Mouse (Mus musculus) kidney, embryonic 14.5 days (tissue): ENCODE results near the gene Mfrp. TPM values are rescaled to one million over a fixed set of nuclear protein-coding genes. Genes with fewer than 3 reads are reported as not detected.
A peak's percentile ranks its signal among the peaks of the same experiment; 100 is the strongest.

ENCODE experiments used
- ATAC-seq: fragments of 200-750 bp; cut with Nextera tagmentation; 2 replicates; pipeline ENCODE4 v1.8.0; 2017; ENCODE audit warnings: moderate number of reproducible peaks, mild to moderate bottlenecking, moderate TSS enrichment, moderate library complexity; ENCODE audit not compliant: low FRiP score, low TSS enrichment
- H3K27ac ChIP-seq: fragments of 300-500 bp; sonication (generic); 2 replicates; pipeline ENCODE4 v1.5.1; 2014; ENCODE audit warnings: low read depth, mild to moderate bottlenecking, low read length, moderate library complexity, mixed read lengths
- H3K27me3 ChIP-seq: fragments of 300-500 bp; sonication (generic); 2 replicates; pipeline ENCODE4 v1.6.1; 2014; ENCODE audit warnings: mild to moderate bottlenecking, low read length; ENCODE audit not compliant: control insufficient read depth, insufficient read depth
- H3K36me3 ChIP-seq: fragments of 300-500 bp; sonication (generic); 2 replicates; pipeline ENCODE4 v1.6.1; 2014; ENCODE audit warnings: low read length, mixed read lengths; ENCODE audit not compliant: control insufficient read depth, insufficient read depth
- H3K4me1 ChIP-seq: fragments of 300-500 bp; sonication (generic); 2 replicates; pipeline ENCODE4 v1.6.1; 2014; ENCODE audit warnings: low read length, mixed read lengths; ENCODE audit not compliant: control insufficient read depth, insufficient read depth
- H3K4me2 ChIP-seq: fragments of 300-500 bp; sonication (generic); replicated peaks from 2 replicates; pipeline ENCODE4 v1.6.1; 2014; ENCODE audit warnings: low read depth, mild to moderate bottlenecking, low read length
- H3K4me3 ChIP-seq: fragments of 300-500 bp; sonication (generic); 2 replicates; pipeline ENCODE4 v1.5.1; 2014; ENCODE audit warnings: mild to moderate bottlenecking, low read length
- H3K9ac ChIP-seq: fragments of 300-500 bp; sonication (generic); 2 replicates; pipeline ENCODE4 v1.6.1; 2014; ENCODE audit warnings: low read depth, mild to moderate bottlenecking, low read length, moderate library complexity
- H3K9me3 ChIP-seq: fragments of 300-500 bp; sonication (generic); 2 replicates; pipeline ENCODE4 v1.6.1; 2016; ENCODE audit warnings: low read length; ENCODE audit not compliant: control insufficient read depth
- WGBS: fragments of 180-500 bp; shearing (Covaris S2); extraction: QIAGEN DNeasy Blood & Tissue Kit; methylation state at CpG from one replicate; pipeline ENCODE4 v1.1.7; 2014; 5-methylcytosine and 5-hydroxymethylcytosine counted together
- polyA plus RNA-seq: library from polyadenylated mRNA; unstranded; fragments of >200 nt; fragmentation: Nextera tagmentation; extraction: Ambion mirVana; gene quantifications from 2 replicates; pipeline ENCODE4 v1.2.1, GENCODE M21; 2014

Mfrp gene
- polyA plus RNA-seq, 1 experiment from 2014 or later = 0.14 TPM

GRCm38 (mm10) chr9:44119011-44119410 lies 17.5 kb downstream of the Mfrp start:
- no peak overlapping the region for H3K9ac ChIP-seq
- no peak overlapping the region for H3K4me2 ChIP-seq
- no peak for ATAC-seq
- H3K4me3 ChIP-seq = no peak overlapping the region
- no peaks in the 10 kb centered on the region for H3K4me1 ChIP-seq
- no peak overlapping the region for H3K27ac ChIP-seq
- no peaks in the 10 kb centered on the region for H3K36me3 ChIP-seq
- no peaks in the 10 kb centered on the region for H3K9me3 ChIP-seq
- WGBS = 53% methylated on average over 5 of the region's 5 CpGs
- no peaks in the 10 kb centered on the region for H3K27me3 ChIP-seq

GRCm38 (mm10) chr9:44119948-44120465 lies 18.5 kb downstream of the Mfrp start:
- Histone ChIP-seq H3K4me2 (no peak overlapping the region), H3K36me3 (no peaks in the 10 kb centered on the region), H3K4me3 (no peak overlapping the region), H3K4me1 (peaks cover 4% of the 10 kb centered on the region), H3K27me3 (no peaks in the 10 kb centered on the region), H3K27ac (no peak overlapping the region), H3K9me3 (no peaks in the 10 kb centered on the region), H3K9ac (no peak overlapping the region)
- no peak for ATAC-seq
- 78% methylated on average over 8 of the region's 8 CpGs for WGBS

GRCm38 (mm10) chr9:44124317-44124716 lies 22.8 kb downstream of the Mfrp start:
- no peak overlapping the region for H3K4me2 ChIP-seq
- ATAC-seq = no peak
- H3K27me3 ChIP-seq = no peaks in the 10 kb centered on the region
- no peaks in the 10 kb centered on the region for H3K36me3 ChIP-seq
- H3K4me3 ChIP-seq = no peak overlapping the region
- WGBS = 76% methylated on average over 6 of the region's 6 CpGs
- no peak overlapping the region for H3K9ac ChIP-seq
- peaks cover 24% of the 10 kb centered on the region for H3K4me1 ChIP-seq
- H3K27ac ChIP-seq = no peak overlapping the region
- H3K9me3 ChIP-seq = no peaks in the 10 kb centered on the region

GRCm38 (mm10) chr9:44125026-44125425 lies 23.5 kb downstream of the Mfrp start:
- 12% methylated on average over 5 of the region's 5 CpGs for WGBS
- Histone ChIP-seq H3K27me3 (no peaks in the 10 kb centered on the region), H3K36me3 (no peaks in the 10 kb centered on the region), H3K4me2 (no peak overlapping the region), H3K4me1 (peaks cover 29% of the 10 kb centered on the region), H3K9ac (no peak overlapping the region), H3K4me3 (no peak overlapping the region), H3K27ac (no peak overlapping the region), H3K9me3 (no peaks in the 10 kb centered on the region)
- no peak for ATAC-seq

GRCm38 (mm10) chr9:44125546-44126428 lies 24.3 kb downstream of the Mfrp start:
- H3K27ac ChIP-seq = no peak overlapping the region; the same call in 1 of the 2 replicates
- no peaks in the 10 kb centered on the region for H3K27me3 ChIP-seq
- no peaks in the 10 kb centered on the region for H3K36me3 ChIP-seq
- 24% methylated on average over 18 of the region's 18 CpGs for WGBS
- 0 out of 2 replicates have a peak, but pooled peaks have one; percentile 7 for ATAC-seq
- H3K9ac ChIP-seq = no peak overlapping the region
- no peak overlapping the region for H3K4me3 ChIP-seq
- peak overlapping the region; percentile 25; the same call in 1 of the 2 replicates for H3K4me2 ChIP-seq
- peaks cover 37% of the 10 kb centered on the region for H3K4me1 ChIP-seq
- H3K9me3 ChIP-seq = no peaks in the 10 kb centered on the region

GRCm38 (mm10) chr9:44126746-44127145 lies 25.2 kb downstream of the Mfrp start:
- H3K27ac ChIP-seq = no peak overlapping the region; the same call in 1 of the 2 replicates
- 88% methylated on average over 3 of the region's 3 CpGs for WGBS
- H3K4me1 ChIP-seq = peaks cover 39% of the 10 kb centered on the region

GRCm38 (mm10) chr9:44127351-44127801 lies 25.8 kb downstream of the Mfrp start:
- Histone ChIP-seq H3K9me3 (no peaks in the 10 kb centered on the region), H3K4me3 (no peak overlapping the region), H3K27me3 (no peaks in the 10 kb centered on the region), H3K36me3 (no peaks in the 10 kb centered on the region), H3K4me1 (peaks cover 43% of the 10 kb centered on the region), H3K4me2 (no peak overlapping the region), H3K9ac (no peak overlapping the region), H3K27ac (peak overlapping the region; percentile 24; the same call in 1 of the 2 replicates)
- 48% methylated on average over 3 of the region's 3 CpGs for WGBS
- no peak for ATAC-seq

More at GRCm38 (mm10) chr9:44126746-44127145, 25.2 kb downstream of the Mfrp start:
- Histone ChIP-seq H3K9me3 (no peaks in the 10 kb centered on the region), H3K36me3 (no peaks in the 10 kb centered on the region), H3K4me3 (no peak overlapping the region), H3K9ac (no peak overlapping the region), H3K27me3 (no peaks in the 10 kb centered on the region), H3K4me2 (no peak overlapping the region)
- no peak for ATAC-seq

- Histone ChIP-seq H3K27ac (peak overlapping the region; percentile 88), H3K4me2 (peak overlapping the region; percentile 64), H3K27me3 (no peaks in the 10 kb centered on the region), H3K4me1 (peaks cover 56% of the 10 kb centered on the region), H3K4me3 (peak overlapping the region; percentile 36), H3K9ac (peak overlapping the region; percentile 52), H3K36me3 (no peaks in the 10 kb centered on the region), H3K9me3 (no peaks in the 10 kb centered on the region)
- WGBS = 8% methylated on average over 9 of the region's 9 CpGs
- ATAC-seq = no peak
Observed at GRCm38 (mm10) chr9:44129633-44130032, 28.1 kb downstream of the Mfrp start.

- Histone ChIP-seq H3K9me3 (no peaks in the 10 kb centered on the region), H3K4me2 (peak overlapping the region; percentile 64), H3K4me3 (peak overlapping the region; percentile 36), H3K36me3 (no peaks in the 10 kb centered on the region), H3K27ac (peak overlapping the region; percentile 88), H3K27me3 (no peaks in the 10 kb centered on the region), H3K4me1 (peaks cover 52% of the 10 kb centered on the region), H3K9ac (peak overlapping the region; percentile 52)
- under 1% methylated on average over 27 of the region's 27 CpGs for whole genome bisulfite sequencing
- peak; percentile 44 for ATAC-seq
Observed at GRCm38 (mm10) chr9:44130034-44130433, 28.5 kb downstream of the Mfrp start.
